Mouse (Mus musculus) spleen, adult 2 months (tissue): ENCODE measurements around the gene Aff2.

Experiments used
- CTCF ChIP-seq: fragments of 200-500 bp; IDR thresholded peaks from 2 replicates; pipeline ENCODE4 v1.5.1; 2011; ENCODE audit warnings: mild to moderate bottlenecking, inconsistent platforms; ENCODE audit not compliant: insufficient read depth, insufficient read length, insufficient replicate concordance; ENCODE audit errors: extremely low read depth
- POLR2A ChIP-seq: fragments of 200-500 bp; IDR thresholded peaks from 2 replicates; pipeline ENCODE4 v1.6.1; 2011; ENCODE audit warnings: low read depth, low read length, inconsistent platforms

- TF ChIP-seq POLR2A: no peak
- TF ChIP-seq CTCF: no peak
Measured at GRCm38 (mm10) chrX:69361055-69361558, 1.0 kb downstream of the Aff2 start.
